Mouse (Mus musculus) ZHBTc4 (cell line): ENCODE measurements around the gene Foxa2.

Experiments
- DNase-seq: peaks from one replicate; pipeline ENCODE4 v3.0.0-alpha.2; 2011; ENCODE audit warnings: low read depth, low spot score

Gene Foxa2

GRCm38 (mm10) chr2:148004554-148005521 is 41.9 kb downstream of the Foxa2 start:
- no peak for DNase-seq

- no peak for DNase-seq
These were observed 43.3 kb downstream of the Foxa2 start for GRCm38 (mm10) chr2:148003511-148003910.

- DNase-seq, result no peak
These were observed 48.4 kb downstream of the Foxa2 start for GRCm38 (mm10) chr2:147998206-147998966.

GRCm38 (mm10) chr2:147996781-147997180 is 50.0 kb downstream of the Foxa2 start:
- DNase-seq, result no peak

GRCm38 (mm10) chr2:147993821-147994220 is 52.9 kb downstream of the Foxa2 start:
- no peak for DNase-seq

DNA sequence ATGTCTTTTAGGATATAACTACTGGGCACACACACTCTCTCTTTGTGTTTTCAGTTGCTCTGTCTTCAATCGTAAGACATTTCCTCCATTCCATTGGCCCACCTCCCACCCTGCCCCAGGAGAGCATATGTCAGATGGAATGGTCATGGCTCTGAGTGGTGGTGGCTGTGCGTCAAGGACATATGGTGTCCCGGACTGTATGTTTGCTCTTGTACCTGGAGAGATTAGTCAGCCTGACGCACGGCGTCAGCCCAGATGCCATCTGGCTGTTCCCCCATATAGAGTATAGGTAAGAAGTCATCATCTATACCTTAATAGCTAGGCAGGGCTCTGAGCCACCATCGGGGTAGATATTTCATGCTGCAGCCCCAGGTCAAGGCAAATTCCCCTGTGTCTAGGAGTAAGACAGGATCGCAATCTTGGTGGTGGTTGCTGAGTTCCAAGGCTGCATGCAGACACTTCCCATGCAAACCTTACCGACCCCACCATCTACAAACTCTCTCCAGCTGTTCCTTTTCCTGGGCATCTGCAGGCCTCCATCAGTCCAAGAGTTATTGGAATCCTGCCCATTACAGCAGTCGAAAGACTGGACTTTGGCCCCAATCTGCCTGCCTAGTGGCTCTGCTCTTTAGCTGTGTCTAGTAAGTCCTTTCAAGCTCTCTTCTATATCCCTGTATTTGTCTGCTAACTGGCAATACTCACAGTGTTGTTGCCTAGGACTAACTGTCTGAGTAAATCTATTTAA is 53.7 kb downstream of the Foxa2 start:
- DNase-seq, result no peak
